Mouse (Mus musculus): Measurements from ENCODE around the gene Il1rapl2.

Il1rapl2 gene

GRCm38 (mm10) chrX:137570321-137571195 lies at the start of gene Il1rapl2:
Gene Il1rapl2, plus strand, starts transcription at chrX:137570608.
- DNase-seq, result no peak

- DNase-seq, result no peak
These were observed 22.1 kb upstream of the Il1rapl2 start for GRCm38 (mm10) chrX:137548348-137548747.

GRCm38 (mm10) chrX:137569472-137570188 lies 778 bp upstream of the Il1rapl2 start:
- DNase-seq, result no peak

GRCm38 (mm10) chrX:137582656-137583055 lies 12.2 kb downstream of the Il1rapl2 start:
- DNase-seq, result no peak

- no peak for DNase-seq
These were observed 50.3 kb downstream of the Il1rapl2 start for GRCm38 (mm10) chrX:137620697-137621096.

- no peak for DNase-seq
These were observed 96.6 kb downstream of the Il1rapl2 start for GRCm38 (mm10) chrX:137667011-137667410.

GRCm38 (mm10) chrX:137687974-137688373 lies 117.6 kb downstream of the Il1rapl2 start:
- no peak for DNase-seq

GRCm38 (mm10) chrX:137700006-137700405 lies 129.6 kb downstream of the Il1rapl2 start:
- DNase-seq, result no peak

GRCm38 (mm10) chrX:137755537-137755936 lies 185.1 kb downstream of the Il1rapl2 start:
- DNase-seq, result no peak

GRCm38 (mm10) chrX:137805484-137806200 lies 235.2 kb downstream of the Il1rapl2 start:
- DNase-seq, result no peak

- DNase-seq, result no peak
These were observed 236.1 kb downstream of the Il1rapl2 start for GRCm38 (mm10) chrX:137806231-137807114.

- no peak for DNase-seq
These were observed 239.1 kb downstream of the Il1rapl2 start for GRCm38 (mm10) chrX:137809526-137809925.

GRCm38 (mm10) chrX:137812151-137812550 lies 241.7 kb downstream of the Il1rapl2 start:
- no peak for DNase-seq

- no peak for DNase-seq
These were observed 278.5 kb downstream of the Il1rapl2 start for GRCm38 (mm10) chrX:137848936-137849335.

- no peak for DNase-seq
These were observed 353.1 kb downstream of the Il1rapl2 start for GRCm38 (mm10) chrX:137923490-137923889.

GRCm38 (mm10) chrX:137926835-137927234 lies 356.4 kb downstream of the Il1rapl2 start:
- no peak for DNase-seq

GRCm38 (mm10) chrX:137947741-137948140 lies 377.3 kb downstream of the Il1rapl2 start:
- DNase-seq, result no peak

- no peak for DNase-seq
These were observed 400.9 kb downstream of the Il1rapl2 start for GRCm38 (mm10) chrX:137971306-137971705.

GRCm38 (mm10) chrX:138043113-138043512 lies 472.7 kb downstream of the Il1rapl2 start:
- no peak for DNase-seq

GRCm38 (mm10) chrX:138103954-138104353 lies 533.5 kb downstream of the Il1rapl2 start:
- DNase-seq, result no peak

- no peak for DNase-seq
These were observed 534.3 kb downstream of the Il1rapl2 start for GRCm38 (mm10) chrX:138104668-138105067.

- no peak for DNase-seq
These were observed 599.7 kb downstream of the Il1rapl2 start for GRCm38 (mm10) chrX:138170146-138170545.
